Mouse (Mus musculus): Measurements from ENCODE around the gene Rev3l.
"Not testable (repeated sequence)": the region's sequence is repeated elsewhere in the genome, so short reads cannot be mapped to it uniquely, and the experiment has no call there.

Rev3l gene

DNA sequence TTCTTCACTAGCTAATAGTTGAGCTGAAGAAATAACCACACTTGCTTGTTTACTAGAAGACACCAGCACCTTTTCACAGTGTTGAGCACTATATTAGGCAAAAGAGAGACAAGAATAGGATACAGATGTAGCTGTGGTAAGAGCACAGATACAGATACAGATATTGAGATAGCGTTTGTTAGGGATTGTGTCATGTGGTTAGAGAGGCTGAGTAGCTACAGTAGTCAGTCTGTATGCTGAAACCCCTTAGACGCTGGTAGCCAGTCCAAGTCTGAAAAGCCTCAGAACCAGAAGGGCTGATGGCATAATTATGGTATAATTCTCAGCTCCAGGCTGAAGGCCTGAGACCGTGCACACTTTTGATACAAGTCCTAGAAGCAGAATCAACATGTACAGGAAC lies 53.3 kb downstream of the Rev3l start:
- DNase-seq (ENCODE audit: low read depth), result no peak

- DNase-seq (ENCODE audit: low read depth), result peak; percentile 78
Observed at GRCm38 (mm10) chr10:39793295-39793694, 61.4 kb downstream of the Rev3l start.

DNA sequence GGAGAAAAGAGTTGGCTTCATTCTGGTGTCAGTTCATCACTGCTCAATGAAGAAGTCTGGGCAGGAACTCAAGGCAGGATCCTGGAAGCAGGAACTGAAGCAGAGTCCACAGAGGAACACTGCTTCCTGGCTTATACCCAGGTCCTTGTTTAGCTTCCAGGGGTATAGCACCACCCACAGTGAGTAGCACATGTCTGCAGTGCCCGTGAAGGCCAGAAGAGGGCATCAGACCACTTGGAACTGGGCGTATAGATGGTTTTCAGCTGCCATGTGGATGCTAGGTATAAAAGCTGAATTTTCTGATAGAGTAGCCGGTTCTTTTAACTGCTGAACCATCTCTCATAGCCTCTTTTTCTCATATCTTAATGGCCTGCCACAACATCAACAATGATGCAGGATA lies 79.6 kb downstream of the Rev3l start:
- DNase-seq (ENCODE audit: low read depth), result peak; percentile 61

- no peak for DNase-seq (ENCODE audit: low read depth)
Observed at GRCm38 (mm10) chr10:39842621-39843020, 110.7 kb downstream of the Rev3l start.

- no peak for DNase-seq (ENCODE audit: low read depth)
Observed at GRCm38 (mm10) chr10:39865509-39865908, 133.6 kb downstream of the Rev3l start.

DNA sequence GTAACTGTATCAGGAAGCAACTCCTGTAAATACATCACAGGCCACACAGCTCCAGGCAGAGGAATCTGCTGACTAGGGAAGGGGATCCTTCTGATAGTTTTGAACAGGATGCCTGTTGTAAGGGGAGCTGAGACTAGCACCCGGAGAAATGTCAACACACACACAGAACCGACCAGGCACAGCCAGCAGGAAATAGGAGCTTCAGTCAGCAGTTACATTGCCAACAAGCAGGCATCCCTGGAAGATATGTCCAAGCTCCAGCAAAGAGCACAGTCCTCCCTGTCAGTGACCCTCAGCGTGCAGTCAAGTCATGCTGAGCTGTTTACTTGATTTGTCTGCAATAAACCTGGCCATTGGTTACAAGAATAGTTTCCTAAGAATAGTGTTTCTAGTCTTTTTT lies 156.7 kb downstream of the Rev3l start:
- no peak for DNase-seq (ENCODE audit: low read depth)

- no peak for DNase-seq (ENCODE audit: low read depth)
Observed at GRCm38 (mm10) chr10:39893702-39894697, 162.1 kb downstream of the Rev3l start.

- DNase-seq (ENCODE audit: low read depth), result no peak
Observed at GRCm38 (mm10) chr10:39896503-39896902, 164.6 kb downstream of the Rev3l start.

GRCm38 (mm10) chr10:39898874-39899371 lies 167.0 kb downstream of the Rev3l start, which contains the start of gene Mfsd4b4:
Gene Mfsd4b4, minus strand, starts transcription at chr10:39899238.
- DNase-seq (ENCODE audit: low read depth), result peak; percentile 85

DNA sequence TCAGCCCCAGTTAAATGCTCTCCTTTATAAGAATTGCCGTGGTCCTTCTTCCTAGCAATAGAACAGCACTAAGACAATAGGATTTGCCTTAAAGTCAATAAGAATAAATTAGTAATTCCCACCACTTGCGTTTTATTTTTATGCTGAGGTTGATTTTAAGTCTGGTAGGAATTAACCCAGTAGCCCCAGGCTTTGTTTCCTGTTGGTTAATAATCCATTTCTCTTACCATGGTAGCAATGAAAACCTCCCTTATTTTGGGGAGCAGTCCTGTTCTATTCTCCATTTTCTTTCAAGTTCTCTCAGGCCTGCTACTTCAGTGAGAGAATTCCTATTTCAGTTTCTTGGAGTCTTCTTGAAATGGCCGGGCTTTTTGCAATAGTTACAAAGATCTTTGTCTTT lies 172.3 kb downstream of the Rev3l start:
- no peak for DNase-seq (ENCODE audit: low read depth)

DNA sequence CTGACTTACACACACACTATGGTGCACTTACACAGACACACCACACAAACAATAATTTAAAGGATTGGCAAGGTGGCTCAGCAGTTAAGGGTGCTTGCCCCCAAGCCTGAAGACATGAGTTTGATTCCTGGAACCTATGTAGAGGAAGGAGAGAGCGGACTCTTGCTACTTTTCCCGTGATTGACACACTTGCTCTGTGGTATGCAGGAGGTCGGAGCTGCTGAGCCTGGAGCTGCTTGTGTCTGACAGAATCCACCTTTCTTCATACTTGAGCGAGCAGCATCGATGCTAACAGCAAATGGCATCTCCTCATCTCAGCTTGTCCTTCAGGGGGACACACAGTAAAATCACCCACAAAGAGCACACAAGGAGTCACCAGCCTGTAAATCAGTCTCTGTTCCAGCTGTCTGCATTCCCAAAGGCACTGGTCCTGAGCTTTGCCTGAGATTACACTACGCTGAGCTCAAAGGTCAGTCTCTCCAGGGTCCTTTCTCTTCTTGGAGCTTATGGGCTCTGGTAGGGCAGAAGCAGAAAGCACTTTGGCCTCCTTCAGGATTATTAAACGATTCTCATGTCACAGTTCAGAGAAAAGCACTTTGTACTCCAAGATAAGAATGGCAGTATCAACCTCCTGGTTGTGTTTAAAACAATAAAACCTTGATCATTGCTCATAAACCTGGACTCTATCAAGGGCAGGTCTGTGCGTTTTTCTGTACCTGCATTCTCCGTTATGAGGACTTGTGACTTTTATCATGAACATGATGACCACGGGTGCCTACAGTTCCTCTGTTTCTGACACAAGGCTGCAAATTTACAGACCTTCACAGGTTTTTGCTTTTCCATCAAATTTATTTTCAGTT lies 175.1 kb downstream of the Rev3l start:
- DNase-seq (ENCODE audit: low read depth), result no peak

DNA sequence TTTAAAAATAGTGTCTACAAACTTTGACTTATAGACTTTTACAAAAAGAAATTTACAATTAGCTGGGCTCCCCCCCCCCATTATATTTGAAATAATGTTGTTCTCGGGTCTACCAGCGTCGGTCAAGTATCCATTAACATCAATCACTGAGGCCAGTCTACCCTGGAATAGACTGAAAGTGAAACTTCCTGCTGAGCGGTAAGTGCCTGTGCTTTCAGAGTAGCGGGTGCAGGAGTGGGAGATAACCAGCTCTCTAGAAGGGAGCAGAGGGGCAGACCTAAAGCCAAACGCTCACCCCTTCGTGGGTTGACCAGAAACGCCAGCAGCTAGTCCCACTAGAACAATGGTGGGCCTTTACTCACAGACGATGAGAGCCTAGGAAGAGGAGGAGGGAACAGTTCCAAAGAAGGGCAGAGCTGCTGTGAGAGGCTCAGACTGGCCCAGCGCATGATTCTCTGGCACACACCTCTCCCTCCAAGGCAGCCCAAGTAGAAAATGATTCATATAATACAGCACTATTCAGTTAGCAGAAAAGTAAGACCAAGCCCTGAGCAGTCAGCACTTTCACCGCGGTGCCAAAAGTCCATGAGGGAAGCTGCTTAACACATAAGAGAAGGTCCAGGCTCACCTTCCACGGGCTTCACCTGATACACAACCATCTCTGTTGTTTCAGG lies 177.0 kb downstream of the Rev3l start:
- peak; percentile 22 for DNase-seq (ENCODE audit: low read depth)

- no peak for DNase-seq (ENCODE audit: low read depth)
Observed at GRCm38 (mm10) chr10:39912616-39913015, 180.7 kb downstream of the Rev3l start.

- not testable (repeated sequence) for DNase-seq (ENCODE audit: low read depth)
Observed at GRCm38 (mm10) chr10:39924556-39924955, 192.6 kb downstream of the Rev3l start.

Data from naive thymus-derived CD4-positive, alpha-beta T cell, adult 2 months (primary cell).